Comparison of ENCODE assay signal across 13 mouse cellular contexts in genomic region chr1:39578446-39578845, GRCm38 (mm10). TPM values are rescaled to one million over a fixed set of nuclear protein-coding genes. Genes with fewer than 3 reads are reported as not detected.
DNase-seq lines count a peak whose midpoint lies in the region; ATAC-seq and TF ChIP-seq lines count a peak whose summit lies in the region.
"Had no signal": no experiment of that assay in that cellular context is flagged by ENCODE, and none has a peak within 500 bp of the region (broad histone marks: within the 10 kb centered on the region; RNA-seq: fewer than 3 reads in every experiment).

No protein-coding gene starts in this region.

- no peak overlapping the region for H3K4me3 ChIP-seq in macrophage (ENCODE audit: inconsistent target)
- H3K4me3 ChIP-seq in midbrain, embryonic 10.5 days, result no peak overlapping the region
- no peak overlapping the region for H3K4me3 ChIP-seq in layer of hippocampus, adult 2 months
- H3K4me3 ChIP-seq: midbrain, embryonic 12.5 days had no signal

- ATAC-seq in granulocyte monocyte progenitor cell, adult 5-6 weeks (replicated peaks; ENCODE audit: poor library complexity, severe bottlenecking), result peak; percentile 49

- H3K79me2 ChIP-seq in macrophage (ENCODE audit: inconsistent target), result peaks cover 31% of the 10 kb centered on the region

- H3K27ac ChIP-seq in macrophage, result peak overlapping the region; percentile 92
- no peak overlapping the region for H3K27ac ChIP-seq in midbrain, embryonic 10.5 days (replicated peaks)
- H3K27ac ChIP-seq in layer of hippocampus, adult 2 months, result no peak overlapping the region
- H3K27ac ChIP-seq: midbrain, embryonic 12.5 days had no signal

- no peak for TF ChIP-seq CTCF in layer of hippocampus, adult 2 months (conservative IDR thresholded peaks at IDR 0.05)

- peaks cover 30% of the 10 kb centered on the region for H3K4me1 ChIP-seq in midbrain, embryonic 10.5 days

- WGBS in macrophage (ENCODE audit: missing documents), result 12% methylated on average over 4 of the region's 5 CpGs
- WGBS in midbrain, embryonic 10.5 days, result 92% methylated on average over 5 of the region's 5 CpGs

- DNase-seq in 3T3-L1 (ENCODE audit: low read depth, low spot score) (peak; percentile 6), NIH3T3 (ENCODE audit: low read depth) (peak; percentile 46)
- DNase-seq in urinary bladder, adult 18-20 months (ENCODE audit: low spot score in 2 of 2), result no peak
- DNase-seq in midbrain, embryonic 10.5 days (ENCODE audit: low spot score), result no peak
- no peak for DNase-seq in layer of hippocampus, adult 2 months (ENCODE audit: low spot score in 2 of 2)
- DNase-seq: adrenal gland, adult 8-10 months; heart, postnatal 10 days; kidney, postnatal 25 days; thymus, adult 18-20 months had no signal

- no peaks in the 10 kb centered on the region for H3K27me3 ChIP-seq in midbrain, embryonic 10.5 days (ENCODE audit: low read depth, poor library complexity, severe bottlenecking)
- H3K27me3 ChIP-seq: midbrain, embryonic 12.5 days had no signal

- no peaks in the 10 kb centered on the region for H3K9me3 ChIP-seq in midbrain, embryonic 10.5 days (replicated peaks)
- H3K9me3 ChIP-seq: forebrain, embryonic 10.5 days; midbrain, embryonic 12.5 days had no signal

- H3K36me3 ChIP-seq in macrophage (ENCODE audit: inconsistent target), result no peaks in the 10 kb centered on the region
- H3K36me3 ChIP-seq in midbrain, embryonic 10.5 days, result no peaks in the 10 kb centered on the region
- H3K36me3 ChIP-seq: forebrain, embryonic 10.5 days; midbrain, embryonic 12.5 days had no signal

RNA-seq across cellular contexts. Expression of gene Rnf149, which starts 1.2 kb away (rescaled TPM):
- 34.0 and 37.2 TPM in 2 replicates for total RNA-seq in granulocyte monocyte progenitor cell, adult 5-6 weeks (2014; fragmentation: Nextera tagmentation)
- 34.6 and 34.8 TPM in 2 replicates for total RNA-seq in granulocyte monocyte progenitor cell, adult 5-6 weeks (2017)
- 1,000 to 10,000 TPM in 4 of 26 experiments, 100 to 1,000 TPM in 22; 207 to 1,734 (median 562) TPM for total RNA-seq in macrophage (2018; cell fraction: chromatin; rRNA removed)
- 100 to 1,000 TPM; 103 to 307 (median 139) TPM for total RNA-seq in macrophage (2018; cell fraction: cytosol; rRNA removed)
- total RNA-seq in macrophage (2018; cell fraction: nucleus; rRNA removed), result 100 to 1,000 TPM; 181 to 676 (median 390) TPM
- 117 to 167 TPM (median 137 TPM) in 3 replicates for polyA plus RNA-seq in macrophage (2018)
- polyA plus RNA-seq in midbrain, embryonic 10.5 days (2016; fragmentation: Nextera tagmentation; extraction: Ambion mirVana), result 21.6 and 24.3 TPM in 2 replicates
- 10 to 100 TPM; 35.4 to 36.3 TPM for total RNA-seq in layer of hippocampus, adult 2 months (2021)

RNA-seq across cellular contexts. Expression of gene Cnot11, which starts 43.7 kb away (rescaled TPM):
- total RNA-seq in granulocyte monocyte progenitor cell, adult 5-6 weeks (2014; fragmentation: Nextera tagmentation), result 16.3 and 28.7 TPM in 2 replicates
- 25.9 and 28.3 TPM in 2 replicates for total RNA-seq in granulocyte monocyte progenitor cell, adult 5-6 weeks (2017)
- total RNA-seq in macrophage (2018; cell fraction: chromatin; rRNA removed), result 10 to 100 TPM in 4 of 26 experiments, 1 to 10 TPM in 22; 2.2 to 11.0 (median 6.7) TPM
- 10 to 100 TPM in 25 of 26 experiments, 1 to 10 TPM in 1; 9.7 to 17.1 (median 14.3) TPM for total RNA-seq in macrophage (2018; cell fraction: cytosol; rRNA removed)
- 10 to 100 TPM in 8 of 26 experiments, 1 to 10 TPM in 18; 4.6 to 14.9 (median 7.5) TPM for total RNA-seq in macrophage (2018; cell fraction: nucleus; rRNA removed)
- 13.6 to 16.5 TPM (median 14.8 TPM) in 3 replicates for polyA plus RNA-seq in macrophage (2018)
- polyA plus RNA-seq in midbrain, embryonic 10.5 days (2016; fragmentation: Nextera tagmentation; extraction: Ambion mirVana), result 18.8 and 20.9 TPM in 2 replicates
- total RNA-seq in layer of hippocampus, adult 2 months (2021), result 10 to 100 TPM; 23.3 to 24.2 TPM

Comparison
In these comparisons a context has a peak if more than half of its experiments do, and no peak if none do; other contexts are left out.
1. DNase-seq: peak in 3T3-L1 (single experiment) and NIH3T3 (single experiment); none in urinary bladder, adult 18-20 months (0 of 2), midbrain, embryonic 10.5 days (single experiment) and layer of hippocampus, adult 2 months (0 of 2).